Mouse (Mus musculus): ENCODE data around the gene Ankmy1.

GRCm38 (mm10) chr1:92914993-92915392 is 12.3 kb upstream of the Ankmy1 start:
- TF ChIP-seq CTCF (IDR thresholded peaks at IDR 0.05; ENCODE audit: low read depth) (no peak), EP300 (IDR thresholded peaks at IDR 0.05; ENCODE audit: low read depth) (no peak)
